Mouse (Mus musculus): ENCODE measurements around the gene Lrrtm4. TPM values are rescaled to one million over a fixed set of nuclear protein-coding genes. Genes with fewer than 3 reads are reported as not detected.

Lrrtm4 gene
- 14.8 and 18.4 TPM in 2 replicates for polyA plus RNA-seq (2014; fragmentation: Nextera tagmentation; extraction: Ambion mirVana)

GRCm38 (mm10) chr6:80018765-80019164 lies at the start of gene Lrrtm4:
Gene Lrrtm4 (plus strand): TSS chr6:80018877.
- Histone ChIP-seq H3K4me3 (ENCODE audit: low read depth, low read length) (peak within 1 kb of the TSS; percentile 42), H3K4me2 (ENCODE audit: low read length) (peak within 1 kb of the TSS; percentile 56), H3K36me3 (ENCODE audit: control insufficient read depth, insufficient read depth, low read length) (no peaks in the 10 kb centered on the region), H3K9ac (ENCODE audit: low read length) (peak within 1 kb of the TSS; percentile 58), H3K27ac (ENCODE audit: low read depth, low read length) (peak within 1 kb of the TSS; percentile 71), H3K27me3 (replicated peaks; ENCODE audit: control insufficient read depth, insufficient read depth, low read length) (no peaks in the 10 kb centered on the region), H3K9me3 (replicated peaks; ENCODE audit: control insufficient read depth, low read length) (no peaks in the 10 kb centered on the region), H3K4me1 (ENCODE audit: control insufficient read depth, insufficient read depth, low read length) (no peaks in the 10 kb centered on the region; the same call in 1 of the 2 replicates)
- DNase-seq (ENCODE audit: low spot score) (peak; percentile 90), ATAC-seq (peak; percentile 92)
- 7% methylated on average over 6 of the region's 6 CpGs for WGBS

DNA sequence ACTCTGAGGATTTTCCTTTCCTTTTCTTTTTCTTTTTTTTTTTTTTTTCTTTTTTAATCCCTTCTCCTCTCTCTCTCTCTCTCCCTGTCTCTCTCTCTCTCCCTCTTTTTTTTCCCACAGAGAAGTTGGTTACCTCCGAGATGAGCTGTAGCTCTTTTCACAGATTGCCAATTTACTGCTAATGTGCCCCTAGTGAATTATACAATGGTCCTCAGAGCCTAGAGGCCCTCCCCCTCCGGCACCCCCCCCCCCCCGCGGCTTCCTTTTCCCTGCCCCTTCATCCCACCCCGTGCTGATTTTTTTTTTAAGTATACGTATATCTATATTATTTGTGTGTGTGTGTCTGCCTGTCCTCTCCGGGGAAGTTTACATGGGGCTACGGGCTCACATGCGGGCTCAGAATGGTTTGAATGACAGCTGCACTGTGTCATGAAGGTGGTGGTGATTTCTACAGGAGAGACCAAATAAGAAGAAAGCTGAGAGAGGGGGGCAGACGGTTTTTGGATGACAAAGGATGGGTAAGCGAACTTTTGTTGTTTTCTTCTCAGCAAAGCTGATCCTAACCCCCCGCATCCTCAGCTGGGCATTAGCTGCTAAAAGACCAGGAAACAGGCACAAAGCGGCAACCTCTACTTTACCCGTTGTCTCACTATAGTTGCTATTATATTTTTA lies 648 bp downstream of the Lrrtm4 start:
- Histone ChIP-seq H3K27ac (ENCODE audit: low read depth, low read length) (peak overlapping the region; percentile 71), H3K9me3 (replicated peaks; ENCODE audit: control insufficient read depth, low read length) (no peaks in the 10 kb centered on the region), H3K9ac (ENCODE audit: low read length) (peak overlapping the region; percentile 58), H3K4me3 (ENCODE audit: low read depth, low read length) (peak overlapping the region; percentile 42), H3K36me3 (ENCODE audit: control insufficient read depth, insufficient read depth, low read length) (no peaks in the 10 kb centered on the region), H3K4me2 (ENCODE audit: low read length) (peak overlapping the region; percentile 56), H3K27me3 (replicated peaks; ENCODE audit: control insufficient read depth, insufficient read depth, low read length) (no peaks in the 10 kb centered on the region), H3K4me1 (ENCODE audit: control insufficient read depth, insufficient read depth, low read length) (no peaks in the 10 kb centered on the region; the same call in 1 of the 2 replicates)
- ATAC-seq (peak; percentile 72), DNase-seq (ENCODE audit: low spot score) (peak; percentile 48)
- 3% methylated on average over 14 of the region's 14 CpGs for WGBS

DNA sequence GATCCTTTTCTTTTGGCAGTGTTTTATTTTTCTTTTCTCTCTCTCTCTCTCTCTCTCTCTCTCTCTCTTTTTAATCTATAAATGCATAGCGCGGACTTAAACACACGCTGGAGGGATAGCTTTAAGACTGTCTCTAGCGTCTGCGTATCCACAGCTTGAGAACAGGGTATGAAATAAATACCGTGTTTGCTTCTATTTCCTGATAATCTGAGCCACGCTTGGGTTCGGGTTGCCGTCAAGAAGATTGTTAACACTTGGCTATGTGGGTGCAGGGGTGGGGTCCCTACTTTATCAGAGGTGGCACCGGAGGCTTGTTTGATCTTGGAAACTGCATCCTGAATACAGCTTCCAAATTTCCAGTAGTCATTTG lies 1.2 kb downstream of the Lrrtm4 start:
- Histone ChIP-seq H3K36me3 (ENCODE audit: control insufficient read depth, insufficient read depth, low read length) (no peaks in the 10 kb centered on the region), H3K9me3 (replicated peaks; ENCODE audit: control insufficient read depth, low read length) (no peaks in the 10 kb centered on the region), H3K27me3 (replicated peaks; ENCODE audit: control insufficient read depth, insufficient read depth, low read length) (no peaks in the 10 kb centered on the region), H3K4me1 (ENCODE audit: control insufficient read depth, insufficient read depth, low read length) (no peaks in the 10 kb centered on the region; the same call in 1 of the 2 replicates), H3K9ac (ENCODE audit: low read length) (peak overlapping the region; percentile 58), H3K27ac (ENCODE audit: low read depth, low read length) (no peak overlapping the region), H3K4me2 (ENCODE audit: low read length) (peak overlapping the region; percentile 56), H3K4me3 (ENCODE audit: low read depth, low read length) (peak overlapping the region; percentile 42)
- ATAC-seq, result peak; percentile 60
- 4% methylated on average over 10 of the region's 10 CpGs for WGBS
- DNase-seq (ENCODE audit: low spot score), result peak; percentile 65

- ATAC-seq, result no peak
- Histone ChIP-seq H3K36me3 (ENCODE audit: control insufficient read depth, insufficient read depth, low read length) (no peaks in the 10 kb centered on the region), H3K4me1 (ENCODE audit: control insufficient read depth, insufficient read depth, low read length) (no peaks in the 10 kb centered on the region), H3K4me2 (ENCODE audit: low read length) (no peak overlapping the region), H3K27me3 (replicated peaks; ENCODE audit: control insufficient read depth, insufficient read depth, low read length) (no peaks in the 10 kb centered on the region), H3K9me3 (replicated peaks; ENCODE audit: control insufficient read depth, low read length) (no peaks in the 10 kb centered on the region), H3K4me3 (ENCODE audit: low read depth, low read length) (no peak overlapping the region), H3K9ac (ENCODE audit: low read length) (no peak overlapping the region), H3K27ac (ENCODE audit: low read depth, low read length) (no peak overlapping the region)
- DNase-seq (ENCODE audit: low spot score), result no peak
Measured at GRCm38 (mm10) chr6:80056849-80057248, 38.2 kb downstream of the Lrrtm4 start.

- Histone ChIP-seq H3K4me1 (ENCODE audit: control insufficient read depth, insufficient read depth, low read length) (no peaks in the 10 kb centered on the region), H3K9me3 (replicated peaks; ENCODE audit: control insufficient read depth, low read length) (no peaks in the 10 kb centered on the region), H3K9ac (ENCODE audit: low read length) (no peak overlapping the region), H3K4me2 (ENCODE audit: low read length) (no peak overlapping the region), H3K4me3 (ENCODE audit: low read depth, low read length) (no peak overlapping the region), H3K27me3 (replicated peaks; ENCODE audit: control insufficient read depth, insufficient read depth, low read length) (no peaks in the 10 kb centered on the region), H3K27ac (ENCODE audit: low read depth, low read length) (no peak overlapping the region), H3K36me3 (ENCODE audit: control insufficient read depth, insufficient read depth, low read length) (no peaks in the 10 kb centered on the region)
- 89% methylated on average over 2 of the region's 2 CpGs for WGBS
- DNase-seq (ENCODE audit: low spot score), result peak; percentile 20
- no peak for ATAC-seq
Measured at GRCm38 (mm10) chr6:80078001-80078400, 59.3 kb downstream of the Lrrtm4 start.

- 0 out of 2 replicates have a peak overlapping the region, but pooled peaks have one; percentile 5 for H3K27ac ChIP-seq (ENCODE audit: low read depth, low read length)
- 79% methylated on average over 6 of the region's 6 CpGs for WGBS
- no peak for ATAC-seq
Measured at GRCm38 (mm10) chr6:80079290-80079689, 60.6 kb downstream of the Lrrtm4 start.

GRCm38 (mm10) chr6:80094909-80095308 lies 76.2 kb downstream of the Lrrtm4 start:
- 0 out of 2 replicates have a peak, but pooled peaks have one; percentile 46 for ATAC-seq
- Histone ChIP-seq H3K27me3 (replicated peaks; ENCODE audit: control insufficient read depth, insufficient read depth, low read length) (no peaks in the 10 kb centered on the region), H3K4me2 (ENCODE audit: low read length) (no peak overlapping the region), H3K36me3 (ENCODE audit: control insufficient read depth, insufficient read depth, low read length) (no peaks in the 10 kb centered on the region), H3K9me3 (replicated peaks; ENCODE audit: control insufficient read depth, low read length) (no peaks in the 10 kb centered on the region), H3K27ac (ENCODE audit: low read depth, low read length) (no peak overlapping the region), H3K4me1 (ENCODE audit: control insufficient read depth, insufficient read depth, low read length) (no peaks in the 10 kb centered on the region), H3K4me3 (ENCODE audit: low read depth, low read length) (no peak overlapping the region), H3K9ac (ENCODE audit: low read length) (no peak overlapping the region)
- 74% methylated on average over 4 of the region's 4 CpGs for WGBS
- DNase-seq (ENCODE audit: low spot score), result no peak

More at GRCm38 (mm10) chr6:80079290-80079689, 60.6 kb downstream of the Lrrtm4 start:
- Histone ChIP-seq H3K4me2 (ENCODE audit: low read length) (no peak overlapping the region), H3K4me1 (ENCODE audit: control insufficient read depth, insufficient read depth, low read length) (no peaks in the 10 kb centered on the region), H3K4me3 (ENCODE audit: low read depth, low read length) (no peak overlapping the region), H3K36me3 (ENCODE audit: control insufficient read depth, insufficient read depth, low read length) (no peaks in the 10 kb centered on the region), H3K27me3 (replicated peaks; ENCODE audit: control insufficient read depth, insufficient read depth, low read length) (no peaks in the 10 kb centered on the region), H3K9me3 (replicated peaks; ENCODE audit: control insufficient read depth, low read length) (no peaks in the 10 kb centered on the region), H3K9ac (ENCODE audit: low read length) (no peak overlapping the region)
- DNase-seq (ENCODE audit: low spot score), result no peak

GRCm38 (mm10) chr6:80105343-80105742 lies 86.7 kb downstream of the Lrrtm4 start:
- Histone ChIP-seq H3K4me1 (ENCODE audit: control insufficient read depth, insufficient read depth, low read length) (no peaks in the 10 kb centered on the region), H3K27ac (ENCODE audit: low read depth, low read length) (no peak overlapping the region), H3K36me3 (ENCODE audit: control insufficient read depth, insufficient read depth, low read length) (no peaks in the 10 kb centered on the region), H3K9me3 (replicated peaks; ENCODE audit: control insufficient read depth, low read length) (no peaks in the 10 kb centered on the region), H3K4me3 (ENCODE audit: low read depth, low read length) (no peak overlapping the region), H3K27me3 (replicated peaks; ENCODE audit: control insufficient read depth, insufficient read depth, low read length) (no peaks in the 10 kb centered on the region), H3K4me2 (ENCODE audit: low read length) (no peak overlapping the region), H3K9ac (ENCODE audit: low read length) (no peak overlapping the region)
- peak; percentile 42 for DNase-seq (ENCODE audit: low spot score)
- ATAC-seq, result peak; percentile 50; the same call in 1 of the 2 replicates
- WGBS, result 61% methylated on average over 2 of the region's 2 CpGs

GRCm38 (mm10) chr6:80105843-80106242 lies 87.2 kb downstream of the Lrrtm4 start:
- DNase-seq (ENCODE audit: low spot score), result peak; percentile 6
- Histone ChIP-seq H3K9me3 (replicated peaks; ENCODE audit: control insufficient read depth, low read length) (no peaks in the 10 kb centered on the region), H3K4me2 (ENCODE audit: low read length) (no peak overlapping the region), H3K9ac (ENCODE audit: low read length) (no peak overlapping the region), H3K27ac (ENCODE audit: low read depth, low read length) (no peak overlapping the region), H3K27me3 (replicated peaks; ENCODE audit: control insufficient read depth, insufficient read depth, low read length) (no peaks in the 10 kb centered on the region), H3K4me1 (ENCODE audit: control insufficient read depth, insufficient read depth, low read length) (no peaks in the 10 kb centered on the region), H3K36me3 (ENCODE audit: control insufficient read depth, insufficient read depth, low read length) (no peaks in the 10 kb centered on the region), H3K4me3 (ENCODE audit: low read depth, low read length) (no peak overlapping the region)
- ATAC-seq, result 0 out of 2 replicates have a peak, but pooled peaks have one; percentile 46
- WGBS, result 64% methylated on average over 1 of the region's 1 CpGs

All from forebrain, embryonic 14.5 days (tissue).